Mouse (Mus musculus) lung, postnatal 0 days (tissue): ENCODE measurements at regions not wholly inside any gene's neighbourhood (a gene's known extent, or its start where the extent isn't known, plus 50 kb on each side); places are given as distances from the start of the nearest gene placed in this dataset.
A peak's percentile ranks its signal among the peaks of the same experiment; 100 is the strongest.

Experiments
- ATAC-seq: fragments of 200-750 bp; cut with Nextera tagmentation; 2 replicates; pipeline ENCODE4 v1.8.0; 2017; ENCODE audit warnings: moderate library complexity
- DNase-seq: peaks from one replicate; pipeline ENCODE4 v3.0.0-alpha.2; 2016; ENCODE audit warnings: low spot score
- H3K27ac ChIP-seq: fragments of 300-500 bp; sonication (generic); 2 replicates; pipeline ENCODE4 v1.5.1; 2014; ENCODE audit warnings: antibody characterized with exemption, mild to moderate bottlenecking, low read length, mixed read lengths
- H3K27me3 ChIP-seq: fragments of 300-500 bp; sonication (generic); replicated peaks from 2 replicates; pipeline ENCODE4 v1.6.1; 2014; ENCODE audit warnings: low read length, mixed read lengths; ENCODE audit not compliant: insufficient read depth
- H3K36me3 ChIP-seq: fragments of 300-500 bp; sonication (generic); 2 replicates; pipeline ENCODE4 v1.6.1; 2014; ENCODE audit warnings: low read length, mixed read lengths; ENCODE audit not compliant: insufficient read depth
- H3K4me1 ChIP-seq: fragments of 300-500 bp; sonication (generic); 2 replicates; pipeline ENCODE4 v1.6.1; 2014; ENCODE audit warnings: antibody characterized with exemption, low read depth, low read length, mixed read lengths; ENCODE audit not compliant: insufficient read depth
- H3K4me2 ChIP-seq: fragments of 300-500 bp; sonication (generic); replicated peaks from 2 replicates; pipeline ENCODE4 v1.6.1; 2014; ENCODE audit warnings: low read depth, mild to moderate bottlenecking, low read length, moderate library complexity, mixed read lengths
- H3K4me3 ChIP-seq: fragments of 300-500 bp; sonication (generic); 2 replicates; pipeline ENCODE4 v1.5.1; 2014; ENCODE audit warnings: low read depth, low read length
- H3K9ac ChIP-seq: fragments of 300-500 bp; sonication (generic); replicated peaks from 2 replicates; pipeline ENCODE4 v1.6.1; 2014; ENCODE audit warnings: low read depth, mild to moderate bottlenecking
- H3K9me3 ChIP-seq: fragments of 300-500 bp; sonication (generic); 2 replicates; pipeline ENCODE4 v1.6.1; 2016; ENCODE audit warnings: low read length, mixed read lengths
- CTCF ChIP-seq: IDR thresholded peaks from 2 replicates; pipeline ENCODE4 v1.5.1; 2016; ENCODE audit warnings: antibody characterized with exemption, mild to moderate bottlenecking
- EP300 ChIP-seq: IDR thresholded peaks from 2 replicates; pipeline ENCODE4 v1.6.1; 2016; ENCODE audit warnings: antibody characterized with exemption, mild to moderate bottlenecking, control low read depth
- WGBS: fragments of 180-500 bp; shearing (Covaris S2); extraction: QIAGEN DNeasy Blood & Tissue Kit; methylation state at CpG from one replicate; pipeline ENCODE4 v1.1.7; 2014; 5-methylcytosine and 5-hydroxymethylcytosine counted together

GRCm38 (mm10) chr10:98364604-98365003 lies 549.6 kb upstream of the Atp2b1 start:
- 61% methylated on average over 2 of the region's 2 CpGs for WGBS

GRCm38 (mm10) chr10:98372561-98372960 lies 541.6 kb upstream of the Atp2b1 start:
- H3K27ac ChIP-seq, result no peak overlapping the region
- peak; percentile 36 for DNase-seq
- 45% methylated on average over 4 of the region's 4 CpGs for WGBS
- no peaks in the 10 kb centered on the region for H3K9me3 ChIP-seq
- no peaks in the 10 kb centered on the region for H3K4me1 ChIP-seq
- no peak for TF ChIP-seq CTCF
- H3K27me3 ChIP-seq, result no peaks in the 10 kb centered on the region
- no peaks in the 10 kb centered on the region for H3K36me3 ChIP-seq
- H3K9ac ChIP-seq, result no peak overlapping the region
- no peak overlapping the region for H3K4me3 ChIP-seq
- no peak for ATAC-seq
- H3K4me2 ChIP-seq, result no peak overlapping the region

More at GRCm38 (mm10) chr10:98364604-98365003, 549.6 kb upstream of the Atp2b1 start:
- Histone ChIP-seq H3K36me3 (no peaks in the 10 kb centered on the region), H3K9me3 (no peaks in the 10 kb centered on the region), H3K27ac (no peak overlapping the region), H3K4me3 (no peak overlapping the region), H3K27me3 (no peaks in the 10 kb centered on the region), H3K4me1 (no peaks in the 10 kb centered on the region), H3K4me2 (no peak overlapping the region), H3K9ac (no peak overlapping the region)
- no peak for TF ChIP-seq EP300
- no peak for TF ChIP-seq CTCF
- DNase-seq, result no peak
- ATAC-seq, result no peak

- H3K9ac ChIP-seq, result no peak overlapping the region
- H3K36me3 ChIP-seq, result no peaks in the 10 kb centered on the region
- H3K4me1 ChIP-seq, result no peaks in the 10 kb centered on the region
- H3K27ac ChIP-seq, result no peak overlapping the region
- no peaks in the 10 kb centered on the region for H3K27me3 ChIP-seq
- 73% methylated on average over 3 of the region's 3 CpGs for WGBS
- no peak overlapping the region for H3K4me3 ChIP-seq
- H3K4me2 ChIP-seq, result no peak overlapping the region
- ATAC-seq (no peak), DNase-seq (no peak)
- TF ChIP-seq CTCF, result no peak
- H3K9me3 ChIP-seq, result no peaks in the 10 kb centered on the region
Observed at GRCm38 (mm10) chr10:98373314-98373713, 540.9 kb upstream of the Atp2b1 start.

GRCm38 (mm10) chr10:98374684-98375083 lies 539.5 kb upstream of the Atp2b1 start:
- Histone ChIP-seq H3K27ac (no peak overlapping the region), H3K27me3 (no peaks in the 10 kb centered on the region), H3K4me1 (no peaks in the 10 kb centered on the region), H3K9ac (no peak overlapping the region), H3K36me3 (no peaks in the 10 kb centered on the region), H3K4me2 (no peak overlapping the region), H3K4me3 (no peak overlapping the region), H3K9me3 (no peaks in the 10 kb centered on the region)
- ATAC-seq (no peak), DNase-seq (no peak)
- TF ChIP-seq EP300 (no peak), CTCF (no peak)

GRCm38 (mm10) chr10:98388543-98388942 lies 525.7 kb upstream of the Atp2b1 start:
- ATAC-seq (no peak), DNase-seq (no peak)
- Histone ChIP-seq H3K4me3 (no peak overlapping the region), H3K27ac (no peak overlapping the region), H3K27me3 (no peaks in the 10 kb centered on the region), H3K36me3 (no peaks in the 10 kb centered on the region), H3K9ac (no peak overlapping the region), H3K9me3 (no peaks in the 10 kb centered on the region), H3K4me2 (no peak overlapping the region), H3K4me1 (no peaks in the 10 kb centered on the region)
- TF ChIP-seq EP300 (no peak), CTCF (no peak)

- ATAC-seq, result no peak
- Histone ChIP-seq H3K4me3 (no peak overlapping the region), H3K9me3 (no peaks in the 10 kb centered on the region), H3K36me3 (no peaks in the 10 kb centered on the region), H3K9ac (no peak overlapping the region), H3K27ac (no peak overlapping the region), H3K27me3 (no peaks in the 10 kb centered on the region), H3K4me1 (no peaks in the 10 kb centered on the region), H3K4me2 (no peak overlapping the region)
- WGBS, result 71% methylated on average over 1 of the region's 1 CpGs
- no peak for TF ChIP-seq CTCF
- no peak for TF ChIP-seq EP300
- no peak for DNase-seq
Observed at GRCm38 (mm10) chr10:98399864-98400263, 514.3 kb upstream of the Atp2b1 start.
